Mouse (Mus musculus) thymus, adult 2 months (tissue): ENCODE measurements around the gene Zfand4.

Source experiments
- CTCF ChIP-seq: fragments of 200-500 bp; IDR thresholded peaks from 2 replicates; pipeline ENCODE4 v1.5.1; 2012; ENCODE audit warnings: mild to moderate bottlenecking, control low read depth, low read length, moderate library complexity, borderline replicate concordance; ENCODE audit not compliant: control insufficient read depth, poor library complexity, insufficient read depth; ENCODE audit errors: extremely low read depth
- POLR2A ChIP-seq: fragments of 200-500 bp; IDR thresholded peaks from 2 replicates; pipeline ENCODE4 v1.6.1; 2012; ENCODE audit warnings: mild to moderate bottlenecking, low read length, control low read depth, moderate library complexity; ENCODE audit not compliant: control insufficient read depth, poor library complexity, insufficient read depth; ENCODE audit errors: extremely low read depth

GRCm38 (mm10) chr6:116374618-116375017 is 110.6 kb downstream of the Zfand4 start:
- TF ChIP-seq CTCF (no peak), POLR2A (no peak)
